Mouse (Mus musculus) 3134 (cell line): ENCODE measurements around the gene Luc7l2.
A peak's percentile ranks its signal among the peaks of the same experiment; 100 is the strongest.

Source experiments
- DNase-seq: peaks from one replicate; pipeline ENCODE4 v3.0.0-alpha.2; 2011; ENCODE audit warnings: low spot score; ENCODE audit not compliant: insufficient read length; ENCODE audit errors: extremely low read depth

Gene Luc7l2

DNA sequence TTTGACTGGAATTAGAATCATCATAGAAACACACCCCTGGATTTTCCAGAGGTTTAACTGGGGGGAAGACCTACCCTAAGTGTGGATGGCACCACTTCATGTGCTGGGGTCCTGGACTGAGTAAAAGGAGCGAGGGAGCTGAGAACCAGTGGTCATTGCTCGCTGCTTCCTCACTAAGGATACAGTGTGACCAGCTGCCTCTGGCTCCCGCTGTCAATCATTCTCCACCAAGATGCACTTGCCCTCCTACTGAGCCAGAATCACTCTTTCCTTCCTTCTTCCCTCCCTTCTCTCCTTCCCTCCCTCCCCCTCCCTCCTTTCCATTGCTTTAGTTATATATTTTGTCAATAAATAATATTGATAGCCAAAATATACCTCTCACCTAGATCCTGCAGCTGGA is 91.9 kb downstream of the Luc7l2 start:
- DNase-seq = no peak

DNA sequence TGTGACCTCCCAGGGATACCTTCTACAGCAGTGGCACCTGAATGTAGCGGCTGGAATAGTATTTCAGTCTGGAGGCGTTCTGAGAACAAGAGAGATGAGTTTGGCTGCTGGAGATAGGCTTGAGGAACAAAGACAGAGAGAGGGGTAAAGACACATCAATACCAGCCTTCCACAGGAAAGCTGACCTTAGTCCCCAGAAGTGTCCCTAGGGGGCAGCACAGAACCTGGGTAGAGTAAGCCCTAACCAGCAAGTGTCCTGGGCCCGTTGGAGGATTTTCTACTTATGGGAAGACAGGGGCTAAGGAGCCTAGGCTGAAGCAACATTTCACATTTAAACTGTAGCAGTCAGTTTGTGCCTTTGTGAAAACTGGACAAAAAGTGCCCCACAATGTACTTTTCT is 98.4 kb downstream of the Luc7l2 start:
- no peak for DNase-seq

- peak; percentile 26 for DNase-seq
These were observed 99.3 kb downstream of the Luc7l2 start for GRCm38 (mm10) chr6:38650263-38650937.
